Mouse (Mus musculus) 416B (cell line): ENCODE results near the gene Bpifb9b.
"Not testable (repeated sequence)": the region's sequence is repeated elsewhere in the genome, so short reads cannot be mapped to it uniquely, and the experiment has no call there.

Experiments used
- DNase-seq: peaks from one replicate; pipeline ENCODE4 v3.0.0; 2011; ENCODE audit warnings: low read depth

Bpifb9b gene

DNA sequence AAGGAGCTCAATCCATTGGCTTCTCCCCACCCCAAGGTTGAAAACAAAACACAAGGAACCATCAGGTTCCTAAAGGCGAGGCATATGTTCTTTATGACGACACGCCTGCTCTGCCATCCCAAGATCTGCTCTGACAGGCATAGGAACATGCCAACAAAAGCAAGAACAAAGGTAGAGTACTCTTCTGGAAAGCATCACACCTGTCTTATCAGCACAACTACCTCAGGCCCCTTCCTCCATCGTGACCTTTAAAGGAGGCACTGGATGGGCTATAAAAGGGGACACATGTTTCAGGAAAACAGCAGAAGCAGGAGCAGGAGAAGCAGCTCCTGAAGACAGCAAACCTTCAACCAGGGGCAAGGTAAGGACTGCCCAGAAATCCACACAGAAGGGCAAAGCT is at the start of gene Bpifb9b:
Gene Bpifb9b, plus strand, starts transcription at position 301 of the 400 bp plus-strand sequence.
- DNase-seq = not testable (repeated sequence)

DNA sequence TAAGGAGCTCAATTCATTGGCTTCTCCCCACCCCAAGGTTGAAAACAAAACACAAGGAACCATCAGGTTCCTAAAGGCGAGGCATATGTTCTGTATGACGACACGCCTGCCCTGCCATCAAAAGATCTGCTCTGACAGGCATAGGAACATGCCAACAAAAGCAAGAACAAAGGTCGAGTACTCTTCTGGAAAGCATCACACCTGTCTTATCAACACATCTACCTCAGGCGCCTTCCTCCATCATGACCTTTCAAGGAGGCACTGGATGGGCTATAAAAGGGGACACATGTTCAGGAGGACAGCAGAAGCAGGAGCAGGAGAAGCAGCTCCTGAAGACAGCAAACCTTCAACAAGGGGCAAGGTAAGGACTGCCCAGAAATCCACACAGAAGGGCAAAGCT is 49.5 kb upstream of the Bpifb9b start, which contains the start of gene Bpifb9a:
Gene Bpifb9a, plus strand, starts transcription at position 301 of the 400 bp plus-strand sequence.
- DNase-seq = not testable (repeated sequence)

DNA sequence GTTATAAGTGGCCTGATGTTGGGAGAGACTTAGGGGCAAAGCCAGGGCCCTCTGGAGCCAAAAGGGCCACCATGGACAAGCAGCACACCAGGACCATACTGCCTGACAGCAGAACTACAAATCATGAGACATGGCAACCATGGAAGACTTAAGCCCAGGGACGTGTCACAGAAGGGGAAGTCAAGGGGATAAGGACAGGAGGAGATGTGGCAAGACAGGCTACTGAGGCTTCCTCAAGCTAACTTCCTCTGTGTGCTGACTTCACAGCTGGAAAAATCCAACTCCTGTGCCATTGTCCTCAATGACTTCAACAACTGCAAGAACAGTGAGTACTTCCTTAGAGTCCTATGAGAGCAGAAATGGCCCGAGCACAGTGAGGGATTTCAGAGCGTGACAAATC is 42.6 kb upstream of the Bpifb9b start:
- DNase-seq = not testable (repeated sequence)

DNA sequence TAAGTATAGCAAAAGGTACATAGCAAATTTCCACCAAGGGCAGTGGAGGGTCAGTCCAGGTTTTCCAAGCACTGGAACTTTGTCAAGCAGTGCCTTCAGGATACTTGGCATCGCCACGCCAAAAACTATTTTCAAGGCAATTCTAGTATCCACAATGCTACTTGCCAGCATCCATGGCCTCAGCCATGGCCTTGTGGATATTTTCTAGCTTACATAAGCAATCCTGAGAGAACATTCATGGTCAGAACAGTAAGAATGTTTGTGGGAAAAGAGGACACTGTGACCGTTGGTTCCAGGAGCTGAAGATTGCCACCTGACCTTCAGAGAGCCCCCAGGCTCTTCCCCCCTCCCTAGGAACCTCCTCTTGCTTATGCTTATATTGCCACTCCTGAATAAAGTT is 15.2 kb upstream of the Bpifb9b start:
- not testable (repeated sequence) for DNase-seq

DNA sequence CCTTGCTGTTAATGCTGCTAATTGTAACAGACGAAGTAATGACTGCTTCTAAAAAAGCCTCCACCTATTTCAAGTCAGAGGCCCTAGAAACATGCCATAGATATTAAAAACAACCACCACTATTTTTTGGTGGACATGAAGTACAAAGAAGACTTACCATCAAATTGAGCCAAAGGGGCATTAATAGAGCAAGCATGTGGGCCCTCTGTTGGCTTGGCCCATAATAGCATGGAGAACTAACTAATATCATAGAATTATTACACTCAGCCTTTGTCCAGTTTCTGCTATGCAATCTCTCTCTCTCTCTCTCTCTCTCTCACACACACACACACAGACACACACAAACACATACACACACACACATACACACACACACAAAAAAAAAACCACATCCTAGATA is 14.2 kb upstream of the Bpifb9b start:
- DNase-seq = peak; percentile 3

DNA sequence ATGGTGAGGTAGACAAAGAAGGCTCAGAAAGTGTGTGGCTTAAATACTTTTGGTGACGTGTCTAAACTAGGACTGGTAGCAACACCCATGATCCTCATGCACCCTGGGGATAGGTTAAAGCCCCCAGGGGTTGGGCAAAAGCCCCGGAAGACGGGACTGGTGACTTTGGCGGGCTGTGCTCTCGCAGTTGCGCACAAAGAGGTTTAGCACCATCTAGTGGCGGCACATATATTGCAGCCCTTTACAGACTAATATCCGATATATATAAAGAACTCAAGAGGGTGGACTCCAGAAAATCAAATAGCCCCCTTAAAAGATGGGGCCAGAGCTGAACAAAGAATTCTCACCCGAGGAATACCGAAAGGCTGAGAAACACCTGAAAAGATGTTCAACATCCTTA is 12.3 kb upstream of the Bpifb9b start:
- peak; percentile 44 for DNase-seq

DNA sequence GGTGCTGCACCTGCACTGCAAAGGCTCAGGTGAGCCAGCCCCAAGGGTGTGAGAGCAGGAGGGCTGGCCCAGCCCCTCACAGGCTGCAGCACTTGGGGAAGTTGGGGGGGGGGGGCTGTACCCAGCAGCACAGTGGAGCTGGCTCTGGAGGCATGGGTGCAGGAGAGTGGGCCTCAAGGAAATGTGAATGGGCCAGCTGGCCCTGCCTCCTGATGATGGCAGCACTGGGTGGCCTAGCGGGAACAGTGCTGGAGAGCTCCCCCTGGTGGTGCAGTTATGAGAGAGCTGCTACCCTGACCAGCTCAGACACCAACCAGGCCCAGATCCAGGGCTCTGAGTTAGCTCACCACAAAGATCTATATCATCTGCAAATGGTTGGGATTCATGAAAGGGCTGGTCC is 6.5 kb upstream of the Bpifb9b start:
- peak; percentile 74 for DNase-seq

DNA sequence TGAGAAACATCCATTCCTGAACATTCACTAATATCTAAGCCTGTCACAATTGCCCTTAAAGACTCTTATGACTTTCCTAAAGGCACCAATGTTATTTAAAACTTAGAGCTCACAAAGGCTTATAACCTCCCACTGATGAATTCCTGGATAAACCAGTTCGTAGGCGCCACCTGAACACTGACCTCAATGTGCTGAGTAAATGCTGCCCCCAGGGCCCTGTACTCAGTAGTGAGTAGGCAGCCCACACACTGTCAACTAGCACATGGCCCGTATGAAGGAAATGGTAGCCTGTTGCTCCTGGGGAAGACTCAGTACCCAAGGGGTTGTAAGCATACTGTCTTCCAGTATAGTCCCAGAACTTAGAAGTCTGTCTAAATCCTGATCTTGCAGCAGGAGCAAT is 5.3 kb upstream of the Bpifb9b start:
- DNase-seq = no peak

DNA sequence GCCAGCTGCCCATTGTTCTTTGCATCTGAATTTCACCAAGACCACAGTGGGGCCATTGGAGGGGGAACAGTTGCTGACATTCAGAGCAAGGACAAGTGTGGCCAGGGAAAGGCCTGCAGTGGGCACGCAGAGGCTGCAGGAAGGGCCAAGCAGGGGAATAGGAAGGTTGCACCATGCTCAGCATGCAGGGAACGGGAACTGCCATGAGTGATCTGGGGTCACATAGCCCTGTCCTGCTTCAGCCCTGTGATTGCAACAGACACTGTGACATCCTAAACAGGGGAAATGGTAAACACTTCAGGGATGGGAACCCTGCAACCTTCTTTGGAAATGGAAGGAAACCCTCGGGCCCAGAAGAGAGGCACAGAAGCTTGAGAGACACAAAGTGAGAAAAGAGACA is 2.4 kb upstream of the Bpifb9b start:
- not testable (repeated sequence) for DNase-seq

DNA sequence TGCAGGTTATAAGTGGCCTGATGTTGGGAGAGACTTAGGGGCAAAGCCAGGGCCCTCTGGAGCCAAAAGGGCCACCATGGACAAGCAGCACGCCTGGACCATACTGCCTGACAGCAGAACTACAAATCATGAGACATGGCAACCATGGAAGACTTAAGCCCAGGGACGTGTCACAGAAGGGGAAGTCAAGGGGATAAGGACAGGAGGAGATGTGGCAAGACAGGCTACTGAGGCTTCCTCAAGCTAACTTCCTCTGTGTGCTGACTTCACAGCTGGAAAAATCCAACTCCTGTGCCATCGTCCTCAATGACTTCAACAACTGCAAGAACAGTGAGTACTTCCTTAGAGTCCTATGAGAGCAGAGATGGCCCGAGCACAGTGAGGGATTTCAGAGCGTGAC is 6.7 kb downstream of the Bpifb9b start:
- DNase-seq = not testable (repeated sequence)

DNA sequence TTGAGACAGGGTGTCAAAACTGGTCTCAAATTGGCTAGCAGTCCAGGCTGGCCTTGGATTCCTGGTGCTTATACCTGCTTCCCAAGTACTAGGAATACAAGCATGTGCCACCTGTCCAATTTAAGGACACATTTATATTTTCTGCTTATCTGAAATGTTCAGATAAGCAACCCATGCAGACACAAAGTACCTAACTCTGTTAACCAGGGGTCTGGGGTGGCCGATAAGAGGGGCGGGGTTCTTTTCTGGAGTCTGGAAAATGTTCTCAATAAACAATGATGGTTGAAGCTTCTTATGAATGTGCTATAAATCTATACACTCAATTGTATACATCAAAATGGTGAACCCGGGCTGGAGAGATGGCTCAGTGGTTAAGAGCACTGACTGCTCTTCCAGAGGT is 19.8 kb downstream of the Bpifb9b start:
- DNase-seq = no peak

DNA sequence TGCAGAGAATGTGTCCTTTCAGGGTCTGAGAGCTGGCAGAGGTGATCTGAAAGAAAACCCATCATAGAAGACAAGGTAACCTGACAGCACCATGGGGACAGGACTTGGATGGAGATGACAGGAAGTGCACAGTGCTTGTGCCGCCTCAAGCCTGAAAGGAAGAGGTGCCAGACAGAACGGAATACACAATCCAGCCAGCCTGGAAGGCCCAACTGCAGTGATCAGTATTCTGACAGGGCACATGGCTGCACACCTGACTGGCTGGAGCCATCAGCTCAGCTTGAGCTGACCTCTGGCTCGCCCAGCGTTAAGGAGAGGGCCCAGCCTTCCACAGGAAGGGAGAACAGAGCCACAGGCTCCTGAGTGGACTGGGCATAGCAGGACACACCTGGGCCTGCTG is 28.5 kb downstream of the Bpifb9b start:
- no peak for DNase-seq

DNA sequence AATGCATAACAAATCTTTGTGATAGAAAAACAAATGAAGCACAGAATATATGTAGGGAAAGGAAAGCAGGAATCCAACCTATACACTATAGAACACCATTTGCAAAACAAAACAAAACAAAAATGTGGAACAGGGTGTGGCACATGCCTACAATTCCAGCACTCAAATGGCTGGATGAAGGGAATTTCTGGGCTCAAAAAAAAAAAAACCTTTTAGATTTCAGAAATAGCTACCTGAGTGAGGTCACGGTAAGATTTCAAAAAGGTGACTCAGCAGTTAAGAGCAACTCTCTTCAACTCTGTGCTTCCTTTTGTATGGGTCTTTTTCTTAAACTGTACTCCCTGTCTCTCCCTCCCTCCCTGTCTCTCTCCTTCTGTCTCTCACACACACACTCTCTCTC is 31.1 kb downstream of the Bpifb9b start:
- no peak for DNase-seq

DNA sequence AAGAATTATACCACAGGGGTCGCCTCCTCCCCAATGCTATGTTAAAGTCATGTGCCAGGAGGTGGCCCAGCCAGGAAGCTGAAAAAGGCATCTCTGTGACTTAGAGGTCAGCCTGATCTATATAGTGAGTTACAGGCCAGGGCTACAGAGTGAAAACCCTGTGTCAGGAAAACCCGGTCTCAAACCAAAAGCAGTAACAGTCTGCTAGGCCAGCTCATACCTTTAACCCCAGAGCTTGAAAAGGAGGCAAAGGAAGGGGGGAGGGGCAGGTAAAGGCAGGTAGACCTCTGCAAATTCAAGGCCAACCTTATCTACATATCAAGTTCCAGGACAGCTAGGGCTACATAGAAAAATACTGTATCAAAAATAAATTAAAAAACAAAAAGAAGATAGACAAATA is 32.3 kb downstream of the Bpifb9b start:
- no peak for DNase-seq

DNA sequence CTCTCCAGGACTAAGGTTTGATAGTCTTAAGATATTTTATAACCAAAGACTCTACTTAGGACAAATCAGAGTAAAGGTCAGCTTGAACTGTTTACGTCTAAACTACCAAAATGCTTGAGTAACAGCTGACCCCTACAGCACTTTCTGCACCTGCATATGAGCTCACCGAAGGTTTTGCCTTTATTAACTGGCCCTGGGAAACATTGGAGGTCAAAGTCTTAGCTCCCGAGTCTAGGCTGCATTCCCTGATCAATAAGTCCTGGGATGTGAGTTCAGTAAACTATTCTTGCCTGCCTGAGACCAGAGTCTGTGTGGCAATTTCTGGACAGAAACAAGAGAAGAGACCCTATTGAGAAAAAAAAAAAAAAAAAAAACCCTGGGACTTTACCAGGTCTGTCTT is 41.1 kb downstream of the Bpifb9b start:
- DNase-seq = no peak

DNA sequence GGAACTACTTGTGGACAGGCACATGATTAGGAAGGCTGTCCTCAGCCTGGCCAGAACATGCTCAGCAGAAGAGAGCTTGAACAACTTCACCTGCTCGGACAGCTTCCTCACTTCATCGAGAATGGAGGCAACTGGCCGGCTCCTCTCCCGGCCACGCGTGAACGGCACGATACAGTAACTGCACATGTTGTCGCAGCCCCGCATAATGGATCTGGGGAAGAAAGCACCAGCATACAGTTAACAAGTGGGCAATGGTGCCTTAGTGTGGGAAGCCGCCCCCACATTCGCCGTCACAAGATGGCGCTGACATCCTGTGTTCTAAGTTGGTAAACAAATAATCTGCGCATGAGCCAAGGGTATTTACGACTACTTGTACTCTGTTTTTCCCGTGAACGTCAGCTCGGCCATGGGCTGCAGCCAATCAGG is 47.0 kb downstream of the Bpifb9b start:
- not testable (repeated sequence) for DNase-seq

DNA sequence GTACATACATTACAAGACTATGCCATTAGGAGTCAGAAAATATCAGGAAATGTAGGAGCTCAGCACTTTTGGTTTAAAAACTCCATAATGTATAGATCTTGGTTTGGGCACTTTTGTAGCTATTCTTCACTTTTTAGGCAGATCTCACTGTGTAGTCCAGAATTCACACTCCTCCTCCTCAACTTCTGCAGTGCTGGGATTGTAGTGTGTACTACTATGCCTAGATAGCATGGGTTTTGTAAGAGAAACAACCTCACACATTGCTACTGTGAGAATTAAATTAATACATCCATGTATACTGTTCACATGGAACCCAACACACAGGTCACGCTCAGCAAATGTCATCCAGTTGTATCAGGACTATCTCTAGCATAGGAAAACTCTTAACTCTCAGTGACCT is 60.5 kb downstream of the Bpifb9b start:
- no peak for DNase-seq
